Comparison of ENCODE assay signal across 8 mouse cellular contexts in the genomic region with DNA sequence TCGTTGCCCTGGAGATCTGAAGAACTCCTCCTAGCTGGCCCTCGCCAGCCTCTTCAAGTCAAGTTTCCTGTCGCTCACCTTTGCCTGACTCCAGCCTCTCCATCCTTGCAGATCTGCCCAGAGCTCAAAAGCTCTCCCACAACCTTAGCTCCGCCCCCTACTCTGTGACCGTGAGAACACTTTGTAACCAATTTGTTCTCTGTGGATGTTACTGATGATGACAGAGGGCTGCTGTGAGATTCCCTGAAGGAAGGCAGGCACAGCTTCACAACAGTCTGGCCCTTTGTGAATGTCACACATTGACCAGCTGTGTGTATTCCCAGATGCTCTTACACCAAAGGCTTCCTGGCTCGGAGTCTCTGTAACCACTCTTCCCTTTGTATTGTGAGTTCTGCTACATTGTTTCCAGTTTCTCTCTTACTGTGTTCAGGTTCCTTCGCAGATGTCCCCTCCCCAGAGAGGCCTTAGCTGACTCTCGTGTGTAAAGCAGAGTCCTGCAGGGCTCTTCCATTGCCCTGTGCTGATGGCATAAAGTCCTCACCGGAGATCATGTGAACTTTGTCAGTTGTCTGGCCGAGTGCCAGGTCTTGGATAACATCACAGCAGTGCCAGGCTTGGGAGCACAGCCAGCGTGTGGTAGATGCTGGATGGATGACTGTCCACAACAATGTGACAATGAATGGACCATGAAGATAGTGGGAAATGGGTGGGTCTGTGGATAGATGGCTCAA. TPM values are rescaled to one million over a fixed set of nuclear protein-coding genes. Genes with fewer than 3 reads are reported as not detected.
DNase-seq lines count a peak whose midpoint lies in the region; ATAC-seq and TF ChIP-seq lines count a peak whose summit lies in the region.

No protein-coding gene starts in this region.

- 35% methylated on average over 11 of the region's 11 CpGs for WGBS in limb, embryonic 14.5 days

- no peak for TF ChIP-seq POLR2A in limb, embryonic 14.5 days (IDR thresholded peaks at IDR 0.05; ENCODE audit: borderline replicate concordance, extremely low read depth, insufficient read depth, insufficient read length)

- peak; percentile 60 to 66 for DNase-seq in cerebellum, postnatal 10 days
- DNase-seq in ES-E14 (ENCODE audit: low read depth, low spot score): peak; percentile 48
- DNase-seq in heart, postnatal 4 days: peak; percentile 67
- no peak for DNase-seq in limb, embryonic 14.5 days (ENCODE audit: low spot score)
- DNase-seq in ovary, postnatal 14 days (ENCODE audit: low spot score): no peak
- DNase-seq in layer of hippocampus, adult 8-10 months (ENCODE audit: low spot score in 2 of 2): no peak
- DNase-seq in cerebellum, adult 11-12 months: no peak

- no peak overlapping the region for H3K4me2 ChIP-seq in limb, embryonic 14.5 days (replicated peaks; ENCODE audit: low read depth, low read length, severe bottlenecking)

- H3K36me3 ChIP-seq in ES-E14 (ENCODE audit: control insufficient read depth, insufficient read depth, low read length, poor library complexity, severe bottlenecking): no peaks in the 10 kb centered on the region
- H3K36me3 ChIP-seq in limb, embryonic 14.5 days (ENCODE audit: control insufficient read depth, insufficient read depth, low read length): peaks cover 20% of the 10 kb centered on the region; the same call in 1 of the 2 replicates

- no peak overlapping the region for H3K9ac ChIP-seq in ES-E14 (ENCODE audit: insufficient read depth, low read depth, low read length, poor library complexity, severe bottlenecking)
- no peak overlapping the region for H3K9ac ChIP-seq in limb, embryonic 14.5 days (ENCODE audit: low read depth, low read length, severe bottlenecking)

- H3K4me1 ChIP-seq in ES-E14 (ENCODE audit: control insufficient read depth in 2 of 2, insufficient read depth in 2 of 2, low read length in 2 of 2, poor library complexity in 1 of 2): peaks cover 2% of the 10 kb centered on the region in 2 experiments; a peak in 2 of 4 replicates
- peaks cover 7% of the 10 kb centered on the region for H3K4me1 ChIP-seq in limb, embryonic 14.5 days (ENCODE audit: control insufficient read depth, insufficient read depth, low read length)

- in situ Hi-C loops in ES-E14 (cut with MboI; ENCODE audit: low sequenced_read_pairs in 2 of 2, unreplicated experiment in 2 of 2): no loop called here

- no peaks in the 10 kb centered on the region for H3K27me3 ChIP-seq in limb, embryonic 14.5 days (ENCODE audit: control insufficient read depth, insufficient read depth, low read length)

- no peak overlapping the region for H3K4me3 ChIP-seq in ES-E14 (ENCODE audit: insufficient read depth in 1 of 2, low read depth in 1 of 2, low read length in 2 of 2, poor library complexity in 1 of 2, severe bottlenecking in 1 of 2)
- H3K4me3 ChIP-seq in limb, embryonic 14.5 days (replicated peaks; ENCODE audit: low read length): no peak overlapping the region

- ATAC-seq in cerebellum, adult (ENCODE audit: insufficient number of reproducible peaks, low FRiP score, low TSS enrichment): no peak
- ATAC-seq in limb, embryonic 14.5 days (ENCODE audit: low FRiP score, low read depth): peak; percentile 46; the same call in 1 of the 2 replicates

- H3K9me3 ChIP-seq in ES-E14 (ENCODE audit: control insufficient read depth, insufficient read depth, low read depth, low read length): no peaks in the 10 kb centered on the region
- H3K9me3 ChIP-seq in limb, embryonic 14.5 days (ENCODE audit: control insufficient read depth, low read length): no peaks in the 10 kb centered on the region

- H3K27ac ChIP-seq in ES-E14 (ENCODE audit: insufficient read depth, low read depth, low read length, poor library complexity, severe bottlenecking): no peak overlapping the region
- no peak overlapping the region for H3K27ac ChIP-seq in limb, embryonic 14.5 days (replicated peaks; ENCODE audit: low read depth, low read length)

TF ChIP-seq in ES-E14, 5 proteins besides CTCF, POLR2A, EP300 and RAD21:
- TF ChIP-seq CHD2 (IDR thresholded peaks at IDR 0.05; ENCODE audit: low read depth, low read length) (no peak), MAFK (IDR thresholded peaks at IDR 0.05; ENCODE audit: insufficient read depth, low read depth, low read length) (no peak), ZNF384 (IDR thresholded peaks at IDR 0.05; ENCODE audit: low read depth, low read length) (no peak), ZC3H11A (IDR thresholded peaks at IDR 0.05; ENCODE audit: borderline replicate concordance, low read depth, low read length) (no peak), HCFC1 (IDR thresholded peaks at IDR 0.05; ENCODE audit: borderline replicate concordance, insufficient read depth, low read length) (no peak)

RNA-seq across cellular contexts. Expression of gene Slc2a10, which starts 9.4 kb away (rescaled TPM):
- 0.16 and 0.27 TPM in 2 replicates for total RNA-seq in ES-E14 (2012; rRNA removed)
- total RNA-seq in heart, postnatal 4 days (2021): 1 to 10 TPM; 4.8 to 5.1 TPM
- 12.3 and 16.8 TPM in 2 replicates for polyA plus RNA-seq in limb, embryonic 14.5 days (2012; rRNA removed)
- 8.5 and 11.0 TPM in 2 replicates for polyA plus RNA-seq in limb, embryonic 14.5 days (2014; fragmentation: Nextera tagmentation; extraction: Ambion mirVana)
- total RNA-seq in layer of hippocampus, adult 8-10 months (2022): 1 to 10 TPM; 1.2 to 2.0 (median 1.6) TPM

RNA-seq across cellular contexts. Expression of gene Trp53rka, which starts 19.9 kb away (rescaled TPM):
- 19.5 and 22.0 TPM in 2 replicates for total RNA-seq in ES-E14 (2012; rRNA removed)
- total RNA-seq in heart, postnatal 4 days (2021): 10 to 100 TPM; 10.4 to 12.2 TPM
- polyA plus RNA-seq in limb, embryonic 14.5 days (2012; rRNA removed): 36.3 and 37.9 TPM in 2 replicates
- polyA plus RNA-seq in limb, embryonic 14.5 days (2014; fragmentation: Nextera tagmentation; extraction: Ambion mirVana): 39.4 and 44.4 TPM in 2 replicates
- 10 to 100 TPM; 17.5 to 22.6 (median 20.5) TPM for total RNA-seq in layer of hippocampus, adult 8-10 months (2022)

RNA-seq across cellular contexts. Expression of gene Slc13a3, which starts 40.0 kb away (rescaled TPM):
- total RNA-seq in ES-E14 (2012; rRNA removed): 0.11 and 0.22 TPM in 2 replicates
- total RNA-seq in heart, postnatal 4 days (2021): under 1 TPM in 1 of 2 experiments, not detected in 1; 0.10 TPM
- polyA plus RNA-seq in limb, embryonic 14.5 days (2012; rRNA removed): 0.23 and 0.31 TPM in 2 replicates
- 0.26 and 0.47 TPM in 2 replicates for polyA plus RNA-seq in limb, embryonic 14.5 days (2014; fragmentation: Nextera tagmentation; extraction: Ambion mirVana)
- total RNA-seq in layer of hippocampus, adult 8-10 months (2022): 10 to 100 TPM; 11.1 to 18.7 (median 13.8) TPM

Comparison
In these comparisons a context has a peak if more than half of its experiments do, and no peak if none do; other contexts are left out.
1. DNase-seq: peak in cerebellum, postnatal 10 days (2 of 2), ES-E14 (single experiment) and heart, postnatal 4 days (single experiment); none in limb, embryonic 14.5 days (single experiment), ovary, postnatal 14 days (single experiment), layer of hippocampus, adult 8-10 months (0 of 2) and cerebellum, adult 11-12 months (single experiment).